Mouse (Mus musculus): ENCODE measurements around the gene Slc43a3. TPM values are rescaled to one million over a fixed set of nuclear protein-coding genes. Genes with fewer than 3 reads are reported as not detected.
A peak's percentile ranks its signal among the peaks of the same experiment; 100 is the strongest.

Slc43a3 gene
- polyA plus RNA-seq, 1 experiment from 2014 or later: 100 TPM

GRCm38 (mm10) chr2:84948252-84948651 lies 11.9 kb downstream of the Slc43a3 start:
- H3K36me3 ChIP-seq (ENCODE audit: control insufficient read depth, insufficient read depth): peaks cover 96% of the 10 kb centered on the region
- ATAC-seq (ENCODE audit: low read depth): no peak

DNA sequence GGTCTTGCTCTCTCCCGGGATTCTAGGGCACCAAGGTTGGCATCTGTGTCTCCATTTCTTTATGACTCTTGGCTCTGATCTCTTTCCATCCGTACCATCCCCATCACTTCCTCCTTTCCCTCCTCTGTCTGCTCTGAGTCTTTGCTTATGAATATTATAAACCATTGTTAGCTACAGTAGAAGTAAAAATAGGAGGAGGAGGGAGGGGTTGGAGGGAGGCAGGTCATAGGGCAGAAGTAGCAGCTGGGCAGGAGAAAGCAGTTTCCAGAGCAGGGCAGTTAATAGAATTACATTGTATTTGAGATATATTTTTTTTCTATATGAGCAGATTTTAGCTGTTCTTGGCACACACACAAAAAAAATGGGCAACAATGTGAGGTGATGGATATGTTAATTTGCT lies 12.3 kb downstream of the Slc43a3 start:
- ATAC-seq (ENCODE audit: low read depth): no peak
- no peak overlapping the region for H3K4me2 ChIP-seq (ENCODE audit: low read depth, low read length)
- H3K4me3 ChIP-seq (ENCODE audit: low read depth, low read length): no peak overlapping the region
- no peak overlapping the region for H3K27ac ChIP-seq (ENCODE audit: low read length)
- no peaks in the 10 kb centered on the region for H3K9me3 ChIP-seq (replicated peaks; ENCODE audit: control insufficient read depth, low read length)
- H3K27me3 ChIP-seq (ENCODE audit: control insufficient read depth, insufficient read depth, low read depth, low read length): no peaks in the 10 kb centered on the region
- H3K36me3 ChIP-seq (ENCODE audit: control insufficient read depth, insufficient read depth): peaks cover 98% of the 10 kb centered on the region
- WGBS (ENCODE audit: insufficient replicate concordance): 71% methylated on average over 2 of the region's 2 CpGs
- H3K9ac ChIP-seq (ENCODE audit: low read depth, low read length): no peak overlapping the region
- H3K4me1 ChIP-seq (ENCODE audit: control insufficient read depth, low read depth, low read length): peaks cover 29% of the 10 kb centered on the region

More at GRCm38 (mm10) chr2:84948252-84948651, 11.9 kb downstream of the Slc43a3 start:
- Histone ChIP-seq H3K9me3 (replicated peaks; ENCODE audit: control insufficient read depth, low read length) (no peaks in the 10 kb centered on the region), H3K27ac (ENCODE audit: low read length) (no peak overlapping the region), H3K4me3 (ENCODE audit: low read depth, low read length) (no peak overlapping the region), H3K4me1 (ENCODE audit: control insufficient read depth, low read depth, low read length) (peaks cover 33% of the 10 kb centered on the region), H3K27me3 (ENCODE audit: control insufficient read depth, insufficient read depth, low read depth, low read length) (no peaks in the 10 kb centered on the region), H3K9ac (ENCODE audit: low read depth, low read length) (no peak overlapping the region), H3K4me2 (ENCODE audit: low read depth, low read length) (no peak overlapping the region)
- WGBS (ENCODE audit: insufficient replicate concordance): 93% methylated on average over 7 of the region's 7 CpGs

DNA sequence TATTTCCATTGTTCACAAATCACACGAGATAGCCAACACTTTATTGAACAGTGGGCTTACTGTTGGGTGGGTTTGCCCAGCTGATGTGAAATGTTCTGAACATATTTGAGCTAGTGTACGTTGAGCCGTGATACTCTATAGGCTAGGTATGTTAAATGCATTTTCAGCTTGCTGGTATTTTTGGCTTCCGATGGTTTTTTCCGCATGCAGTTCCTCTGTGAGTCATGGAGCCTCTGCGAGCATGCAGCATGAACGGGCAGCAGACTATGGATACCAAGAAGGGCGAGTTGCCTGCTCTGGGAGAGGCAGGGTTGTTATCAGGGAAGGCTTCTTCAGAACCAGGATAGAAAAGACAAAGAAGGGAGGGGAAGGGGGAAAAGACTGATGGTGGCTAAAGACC lies 14.6 kb downstream of the Slc43a3 start:
- Histone ChIP-seq H3K9ac (ENCODE audit: low read depth, low read length) (no peak overlapping the region), H3K4me3 (ENCODE audit: low read depth, low read length) (no peak overlapping the region), H3K4me2 (ENCODE audit: low read depth, low read length) (no peak overlapping the region), H3K4me1 (ENCODE audit: control insufficient read depth, low read depth, low read length) (peaks cover 9% of the 10 kb centered on the region), H3K27me3 (ENCODE audit: control insufficient read depth, insufficient read depth, low read depth, low read length) (no peaks in the 10 kb centered on the region), H3K9me3 (replicated peaks; ENCODE audit: control insufficient read depth, low read length) (no peaks in the 10 kb centered on the region), H3K27ac (ENCODE audit: low read length) (no peak overlapping the region), H3K36me3 (ENCODE audit: control insufficient read depth, insufficient read depth) (peaks cover 94% of the 10 kb centered on the region)
- 92% methylated on average over 8 of the region's 8 CpGs for WGBS (ENCODE audit: insufficient replicate concordance)
- no peak for ATAC-seq (ENCODE audit: low read depth)

DNA sequence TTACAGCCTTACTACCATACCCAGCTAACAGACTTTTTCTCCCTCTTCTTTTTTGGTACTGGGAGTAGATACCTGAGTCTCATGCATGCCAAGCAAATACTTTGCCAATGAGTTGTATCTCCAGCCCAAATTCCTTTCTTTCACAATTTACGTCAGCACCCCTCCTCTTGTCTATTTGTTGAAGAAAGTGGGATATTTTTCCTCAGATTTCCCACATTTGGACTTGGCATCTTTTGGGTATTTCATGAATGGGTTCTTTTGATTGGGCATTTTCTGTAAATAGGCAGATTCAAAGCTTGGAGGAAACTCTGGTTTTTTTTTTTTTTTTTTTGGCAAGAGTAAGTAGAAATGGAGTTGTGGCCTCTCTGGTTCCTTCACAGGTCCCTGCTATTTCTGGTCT lies 15.9 kb downstream of the Slc43a3 start:
- H3K4me3 ChIP-seq (ENCODE audit: low read depth, low read length): no peak overlapping the region
- no peak overlapping the region for H3K27ac ChIP-seq (ENCODE audit: low read length)
- no peaks in the 10 kb centered on the region for H3K27me3 ChIP-seq (ENCODE audit: control insufficient read depth, insufficient read depth, low read depth, low read length)
- no peak overlapping the region for H3K9ac ChIP-seq (ENCODE audit: low read depth, low read length)
- H3K36me3 ChIP-seq (ENCODE audit: control insufficient read depth, insufficient read depth): peaks cover 93% of the 10 kb centered on the region
- no peaks in the 10 kb centered on the region for H3K9me3 ChIP-seq (replicated peaks; ENCODE audit: control insufficient read depth, low read length)
- 95% methylated on average over 1 of the region's 1 CpGs for WGBS (ENCODE audit: insufficient replicate concordance)
- H3K4me1 ChIP-seq (ENCODE audit: control insufficient read depth, low read depth, low read length): no peaks in the 10 kb centered on the region; the same call in 1 of the 2 replicates
- no peak overlapping the region for H3K4me2 ChIP-seq (ENCODE audit: low read depth, low read length)
- ATAC-seq (ENCODE audit: low read depth): no peak

DNA sequence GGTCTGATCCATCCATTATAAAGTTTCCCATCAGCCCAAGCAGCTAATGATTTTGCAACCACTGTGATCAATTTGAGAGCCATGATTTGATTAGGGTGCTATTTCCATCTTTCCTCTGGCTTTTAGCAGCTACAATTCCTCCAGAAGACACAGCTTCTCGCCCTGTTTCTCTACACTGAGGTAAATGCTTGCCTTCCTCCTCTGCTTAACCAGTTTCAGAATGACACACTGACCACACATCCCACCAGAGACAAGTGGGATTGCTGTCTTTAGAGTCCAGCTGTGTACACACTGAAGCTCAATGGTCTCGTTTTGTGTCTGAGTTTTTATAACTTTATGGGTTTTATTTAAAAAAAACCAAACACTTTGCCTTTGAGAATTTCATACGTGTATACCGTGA lies 16.3 kb downstream of the Slc43a3 start:
- Histone ChIP-seq H3K4me3 (ENCODE audit: low read depth, low read length) (no peak overlapping the region), H3K27ac (ENCODE audit: low read length) (no peak overlapping the region), H3K36me3 (ENCODE audit: control insufficient read depth, insufficient read depth) (peaks cover 93% of the 10 kb centered on the region), H3K4me1 (ENCODE audit: control insufficient read depth, low read depth, low read length) (no peaks in the 10 kb centered on the region; the same call in 1 of the 2 replicates), H3K9ac (ENCODE audit: low read depth, low read length) (no peak overlapping the region), H3K9me3 (replicated peaks; ENCODE audit: control insufficient read depth, low read length) (no peaks in the 10 kb centered on the region), H3K4me2 (ENCODE audit: low read depth, low read length) (no peak overlapping the region), H3K27me3 (ENCODE audit: control insufficient read depth, insufficient read depth, low read depth, low read length) (no peaks in the 10 kb centered on the region)
- no peak for ATAC-seq (ENCODE audit: low read depth)
- WGBS (ENCODE audit: insufficient replicate concordance): 83% methylated on average over 4 of the region's 4 CpGs

DNA sequence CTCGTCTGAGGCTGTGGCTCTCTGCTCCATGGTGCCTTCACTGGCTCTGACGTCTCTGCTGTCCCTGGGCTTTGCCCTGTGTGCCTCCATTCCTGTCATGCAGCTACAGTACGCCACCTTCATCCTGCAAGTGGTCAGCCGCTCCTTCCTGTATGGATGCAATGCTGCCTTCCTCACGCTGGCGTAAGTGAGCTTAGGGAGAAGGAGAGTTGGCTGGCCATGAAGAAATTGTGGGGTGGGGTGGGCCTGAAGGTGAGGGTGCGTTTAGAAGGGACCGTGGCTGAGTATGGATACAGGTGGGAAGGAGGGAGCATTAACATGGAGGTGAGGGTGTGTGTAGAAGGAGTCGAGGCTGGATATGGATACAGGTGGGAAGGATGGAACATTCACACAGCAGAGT lies 19.1 kb downstream of the Slc43a3 start:
- WGBS (ENCODE audit: insufficient replicate concordance): 87% methylated on average over 9 of the region's 9 CpGs
- Histone ChIP-seq H3K4me1 (ENCODE audit: control insufficient read depth, low read depth, low read length) (no peaks in the 10 kb centered on the region; the same call in 1 of the 2 replicates), H3K4me2 (ENCODE audit: low read depth, low read length) (no peak overlapping the region), H3K9ac (ENCODE audit: low read depth, low read length) (no peak overlapping the region), H3K27me3 (ENCODE audit: control insufficient read depth, insufficient read depth, low read depth, low read length) (no peaks in the 10 kb centered on the region), H3K9me3 (replicated peaks; ENCODE audit: control insufficient read depth, low read length) (no peaks in the 10 kb centered on the region), H3K27ac (ENCODE audit: low read length) (no peak overlapping the region), H3K36me3 (ENCODE audit: control insufficient read depth, insufficient read depth) (peaks cover 82% of the 10 kb centered on the region), H3K4me3 (ENCODE audit: low read depth, low read length) (no peak overlapping the region)
- ATAC-seq (ENCODE audit: low read depth): no peak

DNA sequence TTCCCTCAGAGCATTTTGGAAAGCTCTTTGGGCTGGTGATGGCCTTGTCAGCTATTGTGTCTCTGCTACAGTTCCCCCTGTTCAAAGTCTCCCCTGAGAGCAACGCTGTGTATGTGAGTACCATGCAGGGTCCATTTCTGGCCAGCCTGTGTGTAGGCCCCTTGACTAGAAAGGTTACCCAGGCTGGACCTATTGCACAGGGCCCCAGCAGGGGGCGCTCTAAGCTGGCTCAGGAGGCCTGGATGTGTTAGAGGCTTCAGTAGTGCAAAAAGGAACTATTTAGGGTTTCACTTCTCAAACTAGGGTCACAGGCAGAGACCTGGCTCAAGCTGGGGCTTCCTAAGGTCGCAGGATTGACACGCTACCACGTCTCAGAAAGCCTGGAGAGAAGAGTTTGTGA lies 19.9 kb downstream of the Slc43a3 start:
- H3K4me1 ChIP-seq (ENCODE audit: control insufficient read depth, low read depth, low read length): no peaks in the 10 kb centered on the region; the same call in 1 of the 2 replicates
- H3K36me3 ChIP-seq (ENCODE audit: control insufficient read depth, insufficient read depth): peaks cover 73% of the 10 kb centered on the region
- H3K4me2 ChIP-seq (ENCODE audit: low read depth, low read length): no peak overlapping the region
- no peak overlapping the region for H3K4me3 ChIP-seq (ENCODE audit: low read depth, low read length)
- 49% methylated on average over 5 of the region's 5 CpGs for WGBS (ENCODE audit: insufficient replicate concordance)
- no peaks in the 10 kb centered on the region for H3K9me3 ChIP-seq (replicated peaks; ENCODE audit: control insufficient read depth, low read length)
- no peak overlapping the region for H3K27ac ChIP-seq (ENCODE audit: low read length)
- H3K9ac ChIP-seq (ENCODE audit: low read depth, low read length): no peak overlapping the region
- ATAC-seq (ENCODE audit: low read depth): peak; percentile 67
- no peaks in the 10 kb centered on the region for H3K27me3 ChIP-seq (ENCODE audit: control insufficient read depth, insufficient read depth, low read depth, low read length)

- no peak overlapping the region for H3K4me3 ChIP-seq (ENCODE audit: low read depth, low read length)
- no peak overlapping the region for H3K4me2 ChIP-seq (ENCODE audit: low read depth, low read length)
- H3K27ac ChIP-seq (ENCODE audit: low read length): no peak overlapping the region
- H3K36me3 ChIP-seq (ENCODE audit: control insufficient read depth, insufficient read depth): peaks cover 50% of the 10 kb centered on the region
- H3K9me3 ChIP-seq (replicated peaks; ENCODE audit: control insufficient read depth, low read length): no peaks in the 10 kb centered on the region
- peaks cover 2% of the 10 kb centered on the region for H3K4me1 ChIP-seq (ENCODE audit: control insufficient read depth, low read depth, low read length)
- H3K9ac ChIP-seq (ENCODE audit: low read depth, low read length): no peak overlapping the region
- H3K27me3 ChIP-seq (ENCODE audit: control insufficient read depth, insufficient read depth, low read depth, low read length): no peaks in the 10 kb centered on the region
- 79% methylated on average over 11 of the region's 11 CpGs for WGBS (ENCODE audit: insufficient replicate concordance)
- ATAC-seq (ENCODE audit: low read depth): no peak
Observed at GRCm38 (mm10) chr2:84958588-84959264, 22.3 kb downstream of the Slc43a3 start.

DNA sequence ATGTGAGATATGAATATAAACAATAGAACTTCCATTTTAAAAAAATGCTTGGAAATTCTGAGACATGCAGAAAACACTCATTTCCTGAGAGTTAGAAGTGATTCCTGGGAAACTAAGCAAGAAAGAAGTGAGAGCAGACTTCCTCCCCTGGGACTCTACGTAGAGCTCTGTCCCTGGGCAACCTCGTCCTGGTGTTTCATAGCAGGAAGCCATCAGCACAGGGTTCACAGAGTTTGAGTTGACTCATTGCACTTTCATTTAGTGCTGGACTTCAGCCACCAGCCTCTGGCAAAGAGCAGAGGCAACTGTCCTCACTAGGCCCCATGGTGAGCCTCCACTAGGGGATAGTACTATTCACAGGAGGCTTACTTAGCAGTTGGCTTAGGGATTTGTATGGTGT lies 24.9 kb downstream of the Slc43a3 start:
- Histone ChIP-seq H3K9ac (ENCODE audit: low read depth, low read length) (no peak overlapping the region), H3K36me3 (ENCODE audit: control insufficient read depth, insufficient read depth) (peaks cover 29% of the 10 kb centered on the region), H3K9me3 (replicated peaks; ENCODE audit: control insufficient read depth, low read length) (no peaks in the 10 kb centered on the region), H3K4me1 (ENCODE audit: control insufficient read depth, low read depth, low read length) (peaks cover 2% of the 10 kb centered on the region), H3K4me3 (ENCODE audit: low read depth, low read length) (no peak overlapping the region), H3K4me2 (ENCODE audit: low read depth, low read length) (no peak overlapping the region), H3K27ac (ENCODE audit: low read length) (peak overlapping the region; percentile 5; the same call in 1 of the 2 replicates), H3K27me3 (ENCODE audit: control insufficient read depth, insufficient read depth, low read depth, low read length) (no peaks in the 10 kb centered on the region)
- WGBS (ENCODE audit: insufficient replicate concordance): 63% methylated on average over 2 of the region's 2 CpGs
- ATAC-seq (ENCODE audit: low read depth): peak; percentile 60

Measured in liver, embryonic 16.5 days (tissue).